Mouse (Mus musculus) erythroblast, embryonic 14.5 days (primary cell): Measurements from ENCODE around the gene Il18bp.

Experiments
- GATA1 ChIP-seq: IDR thresholded peaks from 2 replicates; pipeline ENCODE4 v1.6.1; 2012; ENCODE audit warnings: low read length, inconsistent platforms, mixed read lengths
- TAL1 ChIP-seq: IDR thresholded peaks from 3 replicates; pipeline ENCODE4 v1.6.1; 2012; ENCODE audit warnings: low read length, inconsistent platforms, mixed read lengths

DNA sequence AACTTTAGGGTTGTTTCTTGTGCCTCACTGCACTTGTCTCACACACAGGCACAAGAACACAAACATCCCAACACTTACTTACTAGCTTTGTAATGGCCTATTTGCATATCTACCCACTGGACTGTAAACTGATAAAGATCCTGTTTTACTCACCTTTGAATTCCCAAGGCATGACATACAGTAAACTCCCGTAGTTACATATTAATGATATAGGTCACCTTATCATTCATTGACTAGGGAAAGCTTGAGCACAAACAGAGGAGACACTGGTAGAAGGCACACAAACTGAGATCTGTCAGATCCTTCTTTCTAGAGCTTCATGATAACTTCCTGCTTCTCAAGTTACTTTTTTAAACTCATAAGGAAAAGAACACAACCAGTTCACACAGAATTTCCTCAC, 43.7 kb upstream of the Il18bp start:
- TF ChIP-seq GATA1 (no peak), TAL1 (no peak)
